Mouse (Mus musculus): ENCODE results near the gene L3mbtl3. TPM values are rescaled to one million over a fixed set of nuclear protein-coding genes. Genes with fewer than 3 reads are reported as not detected.

L3mbtl3 gene
- polyA plus RNA-seq, 2 experiments: 0.94 to 2.3 TPM

GRCm38 (mm10) chr10:26314327-26314726 lies 61.4 kb downstream of the L3mbtl3 start:
- ATAC-seq (ENCODE audit: insufficient read depth): no peak
- Histone ChIP-seq H3K9me3 (ENCODE audit: control insufficient read depth, low read length) (no peaks in the 10 kb centered on the region), H3K27me3 (ENCODE audit: control insufficient read depth, insufficient read depth, low read length) (no peaks in the 10 kb centered on the region), H3K9ac (replicated peaks) (no peak overlapping the region), H3K27ac (no peak overlapping the region), H3K4me3 (ENCODE audit: insufficient read depth in 1 of 2, low read depth in 2 of 2, low read length in 2 of 2) (no peak overlapping the region), H3K36me3 (replicated peaks; ENCODE audit: control insufficient read depth, insufficient read depth, low read depth) (no peaks in the 10 kb centered on the region), H3K4me2 (ENCODE audit: low read depth) (no peak overlapping the region), H3K4me1 (replicated peaks; ENCODE audit: control insufficient read depth in 2 of 2, insufficient read depth in 2 of 2, low read length in 1 of 2) (no peaks in the 10 kb centered on the region)
- TF ChIP-seq CTCF (IDR thresholded peaks at IDR 0.05; ENCODE audit: low read depth) (no peak), EP300 (IDR thresholded peaks at IDR 0.05; ENCODE audit: low read depth) (no peak)
- DNase-seq (ENCODE audit: low read depth in 3 of 3, low spot score in 3 of 3): no peak
- WGBS (ENCODE audit: insufficient replicate concordance): 78% methylated on average over 15 of the region's 15 CpGs

- TF ChIP-seq EP300 (IDR thresholded peaks at IDR 0.05; ENCODE audit: low read depth) (no peak), CTCF (IDR thresholded peaks at IDR 0.05; ENCODE audit: low read depth) (no peak)
- WGBS (ENCODE audit: insufficient replicate concordance): 80% methylated on average over 6 of the region's 6 CpGs
- no peaks in the 10 kb centered on the region for H3K27me3 ChIP-seq (ENCODE audit: control insufficient read depth, insufficient read depth, low read length)
- H3K4me3 ChIP-seq (ENCODE audit: insufficient read depth in 1 of 2, low read depth in 2 of 2, low read length in 2 of 2): no peak overlapping the region
- ATAC-seq (ENCODE audit: insufficient read depth) (no peak), DNase-seq (ENCODE audit: low read depth in 3 of 3, low spot score in 3 of 3) (no peak)
- H3K4me1 ChIP-seq (replicated peaks; ENCODE audit: control insufficient read depth in 2 of 2, insufficient read depth in 2 of 2, low read length in 1 of 2): no peaks in the 10 kb centered on the region
- no peaks in the 10 kb centered on the region for H3K36me3 ChIP-seq (replicated peaks; ENCODE audit: control insufficient read depth, insufficient read depth, low read depth)
- H3K27ac ChIP-seq: no peak overlapping the region
- H3K9ac ChIP-seq (replicated peaks): no peak overlapping the region
- H3K9me3 ChIP-seq (ENCODE audit: control insufficient read depth, low read length): no peaks in the 10 kb centered on the region
- H3K4me2 ChIP-seq (ENCODE audit: low read depth): no peak overlapping the region
These were observed 72.3 kb downstream of the L3mbtl3 start for GRCm38 (mm10) chr10:26303485-26303884.

DNA sequence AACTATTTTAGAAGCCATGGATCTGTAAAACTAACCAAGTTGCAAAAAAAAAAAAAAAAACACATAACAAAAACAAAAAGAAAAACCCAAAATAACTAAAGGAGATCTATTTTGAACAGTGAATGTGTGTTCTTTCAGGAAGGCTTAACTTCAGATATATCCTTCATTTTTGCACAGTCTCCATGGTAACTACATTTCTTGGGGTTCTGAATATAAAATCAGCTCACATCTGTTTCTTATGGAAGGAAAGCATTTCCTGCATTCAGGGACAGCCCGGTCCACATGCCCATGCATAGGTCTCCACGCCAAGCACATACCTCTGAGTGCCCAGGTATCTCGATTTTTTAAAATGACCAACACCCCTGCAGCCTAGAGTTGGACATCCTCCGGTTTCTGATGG lies 73.4 kb downstream of the L3mbtl3 start:
- no peak for ATAC-seq (ENCODE audit: insufficient read depth)
- Histone ChIP-seq H3K36me3 (replicated peaks; ENCODE audit: control insufficient read depth, insufficient read depth, low read depth) (no peaks in the 10 kb centered on the region), H3K9ac (replicated peaks) (no peak overlapping the region), H3K4me2 (ENCODE audit: low read depth) (no peak overlapping the region), H3K4me3 (ENCODE audit: insufficient read depth in 1 of 2, low read depth in 2 of 2, low read length in 2 of 2) (no peak overlapping the region), H3K27ac (no peak overlapping the region), H3K27me3 (ENCODE audit: control insufficient read depth, insufficient read depth, low read length) (no peaks in the 10 kb centered on the region), H3K9me3 (ENCODE audit: control insufficient read depth, low read length) (no peaks in the 10 kb centered on the region), H3K4me1 (replicated peaks; ENCODE audit: control insufficient read depth in 2 of 2, insufficient read depth in 2 of 2, low read length in 1 of 2) (no peaks in the 10 kb centered on the region)
- no peak for TF ChIP-seq EP300 (IDR thresholded peaks at IDR 0.05; ENCODE audit: low read depth)
- no peak for TF ChIP-seq CTCF (IDR thresholded peaks at IDR 0.05; ENCODE audit: low read depth)
- DNase-seq (ENCODE audit: low read depth in 3 of 3, low spot score in 3 of 3): no peak
- 65% methylated on average over 4 of the region's 4 CpGs for WGBS (ENCODE audit: insufficient replicate concordance)

DNA sequence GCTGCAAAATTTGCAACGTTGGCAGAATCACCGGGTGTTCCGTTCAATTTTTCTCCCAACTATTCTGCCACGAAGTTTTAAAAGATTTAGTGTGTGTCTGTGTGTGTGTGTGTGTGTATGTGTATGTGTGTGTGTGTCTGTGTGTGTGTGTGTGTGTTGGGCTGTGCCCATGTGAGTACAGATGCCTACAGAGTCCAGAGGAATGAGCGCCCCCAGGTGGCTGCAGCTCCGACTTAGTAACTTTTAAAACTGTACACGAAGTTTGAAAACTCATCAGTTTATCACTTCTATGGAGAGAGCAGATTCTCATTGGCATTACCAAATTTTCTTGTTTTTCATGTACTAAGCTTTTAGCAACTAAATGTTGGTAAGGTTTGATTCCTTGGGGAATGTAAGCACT lies 78.1 kb downstream of the L3mbtl3 start:
- H3K4me1 ChIP-seq (replicated peaks; ENCODE audit: control insufficient read depth in 2 of 2, insufficient read depth in 2 of 2, low read length in 1 of 2): no peaks in the 10 kb centered on the region
- no peaks in the 10 kb centered on the region for H3K27me3 ChIP-seq (ENCODE audit: control insufficient read depth, insufficient read depth, low read length)
- H3K9ac ChIP-seq (replicated peaks): no peak overlapping the region
- 73% methylated on average over 7 of the region's 7 CpGs for WGBS (ENCODE audit: insufficient replicate concordance)
- no peaks in the 10 kb centered on the region for H3K36me3 ChIP-seq (replicated peaks; ENCODE audit: control insufficient read depth, insufficient read depth, low read depth)
- TF ChIP-seq CTCF (IDR thresholded peaks at IDR 0.05; ENCODE audit: low read depth) (no peak), EP300 (IDR thresholded peaks at IDR 0.05; ENCODE audit: low read depth) (no peak)
- no peaks in the 10 kb centered on the region for H3K9me3 ChIP-seq (ENCODE audit: control insufficient read depth, low read length)
- H3K4me2 ChIP-seq (ENCODE audit: low read depth): no peak overlapping the region
- no peak for ATAC-seq (ENCODE audit: insufficient read depth)
- H3K4me3 ChIP-seq (ENCODE audit: insufficient read depth in 1 of 2, low read depth in 2 of 2, low read length in 2 of 2): no peak overlapping the region
- DNase-seq (ENCODE audit: low read depth in 3 of 3, low spot score in 3 of 3): no peak
- H3K27ac ChIP-seq: no peak overlapping the region

- no peaks in the 10 kb centered on the region for H3K36me3 ChIP-seq (replicated peaks; ENCODE audit: control insufficient read depth, insufficient read depth, low read depth)
- DNase-seq (ENCODE audit: low read depth in 3 of 3, low spot score in 3 of 3): no peak
- H3K9me3 ChIP-seq (ENCODE audit: control insufficient read depth, low read length): no peaks in the 10 kb centered on the region
- TF ChIP-seq CTCF (IDR thresholded peaks at IDR 0.05; ENCODE audit: low read depth): no peak
- TF ChIP-seq EP300 (IDR thresholded peaks at IDR 0.05; ENCODE audit: low read depth): no peak
- ATAC-seq (ENCODE audit: insufficient read depth): no peak
- no peaks in the 10 kb centered on the region for H3K4me1 ChIP-seq (replicated peaks; ENCODE audit: control insufficient read depth in 2 of 2, insufficient read depth in 2 of 2, low read length in 1 of 2)
- H3K4me3 ChIP-seq (ENCODE audit: insufficient read depth in 1 of 2, low read depth in 2 of 2, low read length in 2 of 2): no peak overlapping the region
- no peak overlapping the region for H3K9ac ChIP-seq (replicated peaks)
- H3K27me3 ChIP-seq (ENCODE audit: control insufficient read depth, insufficient read depth, low read length): no peaks in the 10 kb centered on the region
- no peak overlapping the region for H3K27ac ChIP-seq
- no peak overlapping the region for H3K4me2 ChIP-seq (ENCODE audit: low read depth)
- 58% methylated on average over 3 of the region's 3 CpGs for WGBS (ENCODE audit: insufficient replicate concordance)
These were observed 78.6 kb downstream of the L3mbtl3 start for GRCm38 (mm10) chr10:26297200-26297599.
